Mouse (Mus musculus) MEL (cell line): Measurements from ENCODE around the gene Ptprf. TPM values are rescaled to one million over a fixed set of nuclear protein-coding genes. Genes with fewer than 3 reads are reported as not detected.

Source experiments
- DNase-seq: peaks from one replicate; pipeline ENCODE4 v3.0.0; 2011; ENCODE audit warnings: low read depth, low spot score
- H3K27ac ChIP-seq: 2 replicates; pipeline ENCODE4 v1.5.1; 2012; ENCODE audit warnings: low read depth, mild to moderate bottlenecking, control low read depth, low read length, moderate library complexity; ENCODE audit not compliant: control insufficient read depth
- H3K27me3 ChIP-seq, 2 experiments: fragments of 150-350 bp in 1 of 2; sonication (generic) in 1 of 2; 2 replicates each; pipeline ENCODE4 v1.6.1; 2012; ENCODE audit warnings: low read length in 2 of 2, mild to moderate bottlenecking in 2 of 2, improper control_type of control experiment in 1 of 2, moderate library complexity in 1 of 2; ENCODE audit not compliant: insufficient read depth in 2 of 2, control insufficient read depth in 1 of 2
- H3K36me3 ChIP-seq, 2 experiments: 2 replicates each; pipeline ENCODE4 v1.6.1; 2012 to 2014; ENCODE audit warnings: low read length in 2 of 2, improper control_type of control experiment in 1 of 2, inconsistent platforms in 1 of 2, mild to moderate bottlenecking in 1 of 2; ENCODE audit not compliant: insufficient read depth in 2 of 2, control insufficient read depth in 1 of 2
- H3K4me1 ChIP-seq, 2 experiments: fragments of 150-350 bp in 1 of 2; sonication (generic) in 1 of 2; 2 replicates each; pipeline ENCODE4 v1.6.1; 2012; ENCODE audit warnings: low read length in 2 of 2, improper control_type of control experiment in 1 of 2, mild to moderate bottlenecking in 1 of 2; ENCODE audit not compliant: insufficient read depth in 2 of 2, control insufficient read depth in 1 of 2
- H3K4me3 ChIP-seq, 2 experiments: fragments of 150-350 bp in 1 of 2; sonication (generic) in 1 of 2; 2 replicates each; pipeline ENCODE4 v1.5.1; 2012; ENCODE audit warnings: low read depth in 2 of 2, low read length in 2 of 2, mild to moderate bottlenecking in 2 of 2, moderate library complexity in 2 of 2, control low read depth in 1 of 2, improper control_type of control experiment in 1 of 2; ENCODE audit not compliant: control insufficient read depth in 1 of 2, insufficient read depth in 1 of 2
- H3K79me2 ChIP-seq: 2 replicates; pipeline ENCODE4 v1.6.1; 2012; ENCODE audit warnings: mild to moderate bottlenecking, low read length, moderate library complexity; ENCODE audit not compliant: control insufficient read depth, poor library complexity, insufficient read depth
- H3K9ac ChIP-seq: 2 replicates; pipeline ENCODE4 v1.6.1; 2012; ENCODE audit warnings: low read depth, mild to moderate bottlenecking, control low read depth, low read length, moderate library complexity; ENCODE audit not compliant: control insufficient read depth, poor library complexity, severe bottlenecking
- H3K9me3 ChIP-seq: fragments of 150-350 bp; sonication (generic); replicated peaks from 2 replicates; pipeline ENCODE4 v1.6.1; 2012; ENCODE audit warnings: mild to moderate bottlenecking, low read length, improper control_type of control experiment, moderate library complexity; ENCODE audit not compliant: insufficient read depth
- BHLHE40 ChIP-seq: IDR thresholded peaks from 2 replicates; pipeline ENCODE4 v1.6.1; 2012; ENCODE audit warnings: low read depth, mild to moderate bottlenecking, inconsistent platforms, low read length, improper control_type of control experiment, borderline replicate concordance
- E2F4 ChIP-seq: IDR thresholded peaks from 2 replicates; pipeline ENCODE4 v1.6.1; 2011; ENCODE audit warnings: low read depth, low read length, improper control_type of control experiment, borderline replicate concordance
- ELF1 ChIP-seq: IDR thresholded peaks from 2 replicates; pipeline ENCODE4 v1.6.1; 2014; ENCODE audit warnings: low read depth, mild to moderate bottlenecking, inconsistent platforms, low read length, improper control_type of control experiment, moderate library complexity
- EP300 ChIP-seq, 2 experiments: IDR thresholded peaks; 2 replicates each; pipeline ENCODE4 v1.6.1; 2011; ENCODE audit warnings: improper control_type of control experiment in 2 of 2, low read length in 2 of 2, low read depth in 1 of 2, mild to moderate bottlenecking in 1 of 2
- GATA1 ChIP-seq: IDR thresholded peaks from 2 replicates; pipeline ENCODE4 v1.6.1; 2011; ENCODE audit warnings: low read depth, low read length, improper control_type of control experiment
- KAT2A ChIP-seq: conservative IDR thresholded peaks from 2 replicates; pipeline ENCODE4 v1.6.1; 2012; ENCODE audit warnings: low read depth, low read length, improper control_type of control experiment, inconsistent platforms
- MAZ ChIP-seq: IDR thresholded peaks from 2 replicates; pipeline ENCODE4 v1.6.1; 2012; ENCODE audit warnings: low read depth, mild to moderate bottlenecking, inconsistent platforms, low read length, improper control_type of control experiment
- MEF2A ChIP-seq: IDR thresholded peaks from 2 replicates; pipeline ENCODE4 v1.6.1; 2014; ENCODE audit warnings: low read depth, mild to moderate bottlenecking, inconsistent platforms, low read length, improper control_type of control experiment; ENCODE audit not compliant: poor library complexity, insufficient replicate concordance, severe bottlenecking; ENCODE audit errors: extremely low read depth
- NELFE ChIP-seq: IDR thresholded peaks from 2 replicates; pipeline ENCODE4 v1.6.1; 2011; ENCODE audit warnings: low read depth, low read length, improper control_type of control experiment
- SIN3A ChIP-seq: IDR thresholded peaks from 2 replicates; pipeline ENCODE4 v1.6.1; 2012; ENCODE audit warnings: low read length, improper control_type of control experiment, inconsistent platforms
- SMC3 ChIP-seq: IDR thresholded peaks from 2 replicates; pipeline ENCODE4 v1.6.1; 2011; ENCODE audit warnings: low read depth, low read length, improper control_type of control experiment
- TAL1 ChIP-seq: IDR thresholded peaks from 2 replicates; pipeline ENCODE4 v1.6.1; 2012; ENCODE audit warnings: mild to moderate bottlenecking, inconsistent platforms, low read length, moderate library complexity, mixed read lengths
- ZC3H11A ChIP-seq: IDR thresholded peaks from 2 replicates; pipeline ENCODE4 v1.6.1; 2012; ENCODE audit warnings: low read depth, mild to moderate bottlenecking, inconsistent platforms, low read length, improper control_type of control experiment
- ZKSCAN1 ChIP-seq: IDR thresholded peaks from 2 replicates; pipeline ENCODE4 v1.6.1; 2012; ENCODE audit warnings: low read depth, mild to moderate bottlenecking, inconsistent platforms, low read length, improper control_type of control experiment, moderate library complexity
- ZMIZ1 ChIP-seq: IDR thresholded peaks from 2 replicates; pipeline ENCODE4 v1.6.1; 2012; ENCODE audit warnings: low read depth, mild to moderate bottlenecking, inconsistent platforms, low read length, improper control_type of control experiment, moderate library complexity
- ZNF384 ChIP-seq: IDR thresholded peaks from 2 replicates; pipeline ENCODE4 v1.6.1; 2012; ENCODE audit warnings: low read depth, mild to moderate bottlenecking, inconsistent platforms, low read length, improper control_type of control experiment
- polyA plus RNA-seq, 2 experiments: library from polyadenylated mRNA; stranded (reverse) in 1 of 2; unstranded in 1 of 2; fragments of >175 nt in 1 of 2; fragments of >200 nt in 1 of 2; gene quantifications; 2 replicates each; pipeline versions ENCODE4 v1.2.1 to v1.2.4; 2012; ENCODE audit warnings: low replicate concordance in 2 of 2, low read depth in 1 of 2; ENCODE audit not compliant: insufficient read length in 2 of 2, insufficient read depth in 1 of 2, missing spikeins in 1 of 2
- total RNA-seq: library from RNA; depleted of rRNA; stranded (reverse); fragments of 300-350 nt; gene quantifications from 2 replicates; pipeline ENCODE4 v1.2.3, GENCODE M21; 2012

Ptprf gene
- total and polyA plus RNA-seq, 3 experiments, result 0.04 TPM; not detected in 2

GRCm38 (mm10) chr4:118297844-118298243 lies 6.6 kb upstream of the Ptprf start:
- Histone ChIP-seq H3K27ac (no peak overlapping the region), H3K27me3 (peaks cover 0 to 2% of the 10 kb centered on the region in 2 experiments; a peak in 2 of 4 replicates), H3K4me1 (peaks cover 0 to 9% of the 10 kb centered on the region in 2 experiments; a peak in 2 of 4 replicates), H3K4me3 (no peak overlapping the region), H3K9me3 (no peaks in the 10 kb centered on the region), H3K79me2 (no peaks in the 10 kb centered on the region), H3K36me3 (no peaks in the 10 kb centered on the region), H3K9ac (no peak overlapping the region)
- TF ChIP-seq NELFE, result no peak
- TF ChIP-seq E2F4, result no peak
- TF ChIP-seq KAT2A, result no peak
- no peak for TF ChIP-seq SIN3A
- no peak for DNase-seq

- DNase-seq, result peak; percentile 75
- H3K9me3 ChIP-seq, result no peaks in the 10 kb centered on the region
- peaks cover 0 to 2% of the 10 kb centered on the region in 2 experiments; a peak in 1 of 4 replicates for H3K27me3 ChIP-seq
- H3K36me3 ChIP-seq, result no peaks in the 10 kb centered on the region
- no peak overlapping the region for H3K9ac ChIP-seq
- H3K27ac ChIP-seq, result no peak overlapping the region
- TF ChIP-seq GATA1, result no peak
- TF ChIP-seq ELF1, result peak; percentile 25; the same call in 1 of the 2 replicates
- peak; percentile 49 for TF ChIP-seq TAL1
- TF ChIP-seq ZNF384, result no peak
- TF ChIP-seq EP300 (IDR thresholded peaks at IDR 0.05; ENCODE audit: low read depth in 1 of 2, low read length in 2 of 2), result peak in 1 of 2 experiments; percentile 9; a peak in 1 of 4 replicates
- TF ChIP-seq ZKSCAN1, result no peak
- H3K4me3 ChIP-seq, result no peak overlapping the region
- H3K79me2 ChIP-seq, result no peaks in the 10 kb centered on the region
- peaks cover 0 to 9% of the 10 kb centered on the region in 2 experiments; a peak in 2 of 4 replicates for H3K4me1 ChIP-seq
Observed at GRCm38 (mm10) chr4:118295651-118296561, 4.7 kb upstream of the Ptprf start.

- no peak overlapping the region for H3K27ac ChIP-seq
- no peaks in the 10 kb centered on the region for H3K79me2 ChIP-seq
- peaks cover 0 to 9% of the 10 kb centered on the region in 2 experiments; a peak in 2 of 4 replicates for H3K4me1 ChIP-seq
- DNase-seq, result no peak
- peaks cover 0 to 2% of the 10 kb centered on the region in 2 experiments; a peak in 1 of 4 replicates for H3K27me3 ChIP-seq
- no peaks in the 10 kb centered on the region for H3K9me3 ChIP-seq
- H3K4me3 ChIP-seq, result no peak overlapping the region
- H3K36me3 ChIP-seq, result no peaks in the 10 kb centered on the region
- TF ChIP-seq MEF2A, result no peak
- no peak for TF ChIP-seq ELF1
- no peak for TF ChIP-seq MAZ
- TF ChIP-seq BHLHE40, result no peak
- TF ChIP-seq ZKSCAN1, result no peak
- no peak for TF ChIP-seq ZMIZ1
- no peak for TF ChIP-seq SMC3
- no peak for TF ChIP-seq ZC3H11A
- TF ChIP-seq KAT2A, result no peak
- no peak for TF ChIP-seq TAL1
- H3K9ac ChIP-seq, result no peak overlapping the region
Observed at GRCm38 (mm10) chr4:118294811-118295210, 3.6 kb upstream of the Ptprf start.
